Mouse (Mus musculus): ENCODE measurements around the gene Pcca. TPM values are rescaled to one million over a fixed set of nuclear protein-coding genes. Genes with fewer than 3 reads are reported as not detected.

Gene Pcca
- polyA plus RNA-seq, 1 experiment = 10.3 TPM

GRCm38 (mm10) chr14:122637798-122638555 lies 103.9 kb downstream of the Pcca start:
- TF ChIP-seq MYOG (IDR thresholded peaks at IDR 0.05; ENCODE audit: control insufficient read depth, extremely low read depth, insufficient read length) (no peak), CEBPB (IDR thresholded peaks at IDR 0.05; ENCODE audit: low read depth) (peak; percentile 34)
- Histone ChIP-seq H3K79me3 (ENCODE audit: low read depth) (no peaks in the 10 kb centered on the region), H3K36me3 (ENCODE audit: control insufficient read depth, insufficient read depth) (no peaks in the 10 kb centered on the region), H3K79me2 (ENCODE audit: control insufficient read depth, insufficient read depth) (no peaks in the 10 kb centered on the region), H3K4me3 (ENCODE audit: insufficient read depth, poor library complexity, severe bottlenecking) (no peak overlapping the region), H3K27me3 (ENCODE audit: control insufficient read depth, insufficient read depth, insufficient read length) (no peaks in the 10 kb centered on the region), H3ac (ENCODE audit: control insufficient read depth, insufficient read length, low read depth) (no peak overlapping the region)

- Histone ChIP-seq H3K79me2 (ENCODE audit: control insufficient read depth, insufficient read depth) (no peaks in the 10 kb centered on the region), H3ac (ENCODE audit: control insufficient read depth, insufficient read length, low read depth) (no peak overlapping the region), H3K79me3 (ENCODE audit: low read depth) (no peaks in the 10 kb centered on the region), H3K36me3 (ENCODE audit: control insufficient read depth, insufficient read depth) (no peaks in the 10 kb centered on the region), H3K27me3 (ENCODE audit: control insufficient read depth, insufficient read depth, insufficient read length) (no peaks in the 10 kb centered on the region), H3K4me3 (ENCODE audit: insufficient read depth, poor library complexity, severe bottlenecking) (no peak overlapping the region)
- TF ChIP-seq FOSL1 (IDR thresholded peaks at IDR 0.05; ENCODE audit: insufficient read depth, low read length, poor library complexity, severe bottlenecking) (no peak), MYOG (IDR thresholded peaks at IDR 0.05; ENCODE audit: control insufficient read depth, extremely low read depth, insufficient read length) (no peak), MAX (IDR thresholded peaks at IDR 0.05) (no peak), MYOD1 (IDR thresholded peaks at IDR 0.05; ENCODE audit: control insufficient read depth, insufficient read length, low read depth) (no peak), CEBPB (IDR thresholded peaks at IDR 0.05; ENCODE audit: low read depth) (no peak), CTCF (IDR thresholded peaks at IDR 0.05; ENCODE audit: control insufficient read depth, insufficient read depth, insufficient read length) (no peak), USF1 (IDR thresholded peaks at IDR 0.05; ENCODE audit: low read depth) (no peak)
Measured at GRCm38 (mm10) chr14:122639168-122639720, 105.1 kb downstream of the Pcca start.

GRCm38 (mm10) chr14:122642432-122642831 lies 108.3 kb downstream of the Pcca start:
- TF ChIP-seq CEBPB (IDR thresholded peaks at IDR 0.05; ENCODE audit: low read depth) (no peak), MAX (IDR thresholded peaks at IDR 0.05) (no peak), USF1 (IDR thresholded peaks at IDR 0.05; ENCODE audit: low read depth) (no peak), CTCF (IDR thresholded peaks at IDR 0.05; ENCODE audit: control insufficient read depth, insufficient read depth, insufficient read length) (no peak)

GRCm38 (mm10) chr14:122648214-122648613 lies 114.1 kb downstream of the Pcca start:
- H3K4me3 ChIP-seq (ENCODE audit: insufficient read depth, poor library complexity, severe bottlenecking) = no peak overlapping the region
- H3K79me3 ChIP-seq (ENCODE audit: low read depth) = no peaks in the 10 kb centered on the region
- H3K79me2 ChIP-seq (ENCODE audit: control insufficient read depth, insufficient read depth) = no peaks in the 10 kb centered on the region
- no peak overlapping the region for H3ac ChIP-seq (ENCODE audit: control insufficient read depth, insufficient read length, low read depth)
- TF ChIP-seq FOSL1 (IDR thresholded peaks at IDR 0.05; ENCODE audit: insufficient read depth, low read length, poor library complexity, severe bottlenecking) (no peak), CEBPB (IDR thresholded peaks at IDR 0.05; ENCODE audit: low read depth) (no peak), MAX (IDR thresholded peaks at IDR 0.05) (no peak), CTCF (IDR thresholded peaks at IDR 0.05; ENCODE audit: control insufficient read depth, insufficient read depth, insufficient read length) (no peak), USF1 (IDR thresholded peaks at IDR 0.05; ENCODE audit: low read depth) (no peak), MYOD1 (IDR thresholded peaks at IDR 0.05; ENCODE audit: control insufficient read depth, insufficient read length, low read depth) (no peak), MYOG (IDR thresholded peaks at IDR 0.05; ENCODE audit: control insufficient read depth, extremely low read depth, insufficient read length) (no peak)
- no peaks in the 10 kb centered on the region for H3K36me3 ChIP-seq (ENCODE audit: control insufficient read depth, insufficient read depth)
- no peaks in the 10 kb centered on the region for H3K27me3 ChIP-seq (ENCODE audit: control insufficient read depth, insufficient read depth, insufficient read length)

More at GRCm38 (mm10) chr14:122642432-122642831, 108.3 kb downstream of the Pcca start:
- Histone ChIP-seq H3K4me3 (ENCODE audit: insufficient read depth, poor library complexity, severe bottlenecking) (no peak overlapping the region), H3K79me3 (ENCODE audit: low read depth) (no peaks in the 10 kb centered on the region), H3K36me3 (ENCODE audit: control insufficient read depth, insufficient read depth) (no peaks in the 10 kb centered on the region), H3K79me2 (ENCODE audit: control insufficient read depth, insufficient read depth) (no peaks in the 10 kb centered on the region), H3ac (ENCODE audit: control insufficient read depth, insufficient read length, low read depth) (no peak overlapping the region), H3K27me3 (ENCODE audit: control insufficient read depth, insufficient read depth, insufficient read length) (no peaks in the 10 kb centered on the region)

- Histone ChIP-seq H3K36me3 (ENCODE audit: control insufficient read depth, insufficient read depth) (no peaks in the 10 kb centered on the region), H3ac (ENCODE audit: control insufficient read depth, insufficient read length, low read depth) (no peak overlapping the region), H3K27me3 (ENCODE audit: control insufficient read depth, insufficient read depth, insufficient read length) (no peaks in the 10 kb centered on the region), H3K79me3 (ENCODE audit: low read depth) (no peaks in the 10 kb centered on the region), H3K4me3 (ENCODE audit: insufficient read depth, poor library complexity, severe bottlenecking) (no peak overlapping the region), H3K79me2 (ENCODE audit: control insufficient read depth, insufficient read depth) (no peaks in the 10 kb centered on the region)
- TF ChIP-seq MYOD1 (IDR thresholded peaks at IDR 0.05; ENCODE audit: control insufficient read depth, insufficient read length, low read depth) (no peak), CTCF (IDR thresholded peaks at IDR 0.05; ENCODE audit: control insufficient read depth, insufficient read depth, insufficient read length) (no peak), MAX (IDR thresholded peaks at IDR 0.05) (no peak), FOSL1 (IDR thresholded peaks at IDR 0.05; ENCODE audit: insufficient read depth, low read length, poor library complexity, severe bottlenecking) (no peak), CEBPB (IDR thresholded peaks at IDR 0.05; ENCODE audit: low read depth) (no peak), USF1 (IDR thresholded peaks at IDR 0.05; ENCODE audit: low read depth) (no peak), MYOG (IDR thresholded peaks at IDR 0.05; ENCODE audit: control insufficient read depth, extremely low read depth, insufficient read length) (no peak)
Measured at GRCm38 (mm10) chr14:122649336-122649950, 115.3 kb downstream of the Pcca start.

Measured in C2C12 (cell line).